Mouse (Mus musculus) frontal cortex, adult 2 months (tissue): ENCODE measurements around the gene Amigo2. TPM values are rescaled to one million over a fixed set of nuclear protein-coding genes. Genes with fewer than 3 reads are reported as not detected.
A peak's percentile ranks its signal among the peaks of the same experiment; 100 is the strongest.
"Not testable (repeated sequence)": the region's sequence is repeated elsewhere in the genome, so short reads cannot be mapped to it uniquely, and the experiment has no call there.

Experiments
- DNase-seq, 2 experiments: peaks; one replicate each; pipeline ENCODE4 v3.0.0; 2022; ENCODE audit warnings: low spot score in 1 of 2; ENCODE audit errors: extremely low spot score in 1 of 2
- polyA plus RNA-seq: library from polyadenylated mRNA; depleted of rRNA; stranded (reverse); fragments of >200 nt; gene quantifications from 2 replicates; pipeline ENCODE4 v1.2.3, GENCODE M21; 2012; rRNA removed

Gene Amigo2
- polyA plus RNA-seq, 1 experiment, result 10.8 TPM

- DNase-seq, result no peak
Measured at GRCm38 (mm10) chr15:97229494-97230077, 17.5 kb downstream of the Amigo2 start.

GRCm38 (mm10) chr15:97224003-97224402 lies 23.1 kb downstream of the Amigo2 start:
- no peak for DNase-seq

- no peak for DNase-seq
Measured at GRCm38 (mm10) chr15:97223431-97223830, 23.7 kb downstream of the Amigo2 start.

- DNase-seq, result no peak
Measured at GRCm38 (mm10) chr15:97216843-97217242, 30.2 kb downstream of the Amigo2 start.

GRCm38 (mm10) chr15:97212501-97213477 lies 34.3 kb downstream of the Amigo2 start:
- DNase-seq, result no peak

- not testable (repeated sequence) for DNase-seq
Measured at GRCm38 (mm10) chr15:97209754-97210153, 37.3 kb downstream of the Amigo2 start.

- DNase-seq, result no peak
Measured at GRCm38 (mm10) chr15:97206506-97206905, 40.6 kb downstream of the Amigo2 start.

GRCm38 (mm10) chr15:97205776-97206175 lies 41.3 kb downstream of the Amigo2 start:
- no peak for DNase-seq

- no peak for DNase-seq
Measured at GRCm38 (mm10) chr15:97204889-97205288, 42.2 kb downstream of the Amigo2 start.

GRCm38 (mm10) chr15:97196644-97197043 lies 50.4 kb downstream of the Amigo2 start:
- DNase-seq, result no peak

- peak; percentile 8 to 87 for DNase-seq
Measured at GRCm38 (mm10) chr15:97195628-97196027, 51.5 kb downstream of the Amigo2 start.

Other genes starting within 250 kb of the Amigo2 start
- 1.3 and 1.8 TPM in 2 replicates for gene Slc38a4, start 191.3 kb downstream of the Amigo2 start, polyA plus RNA-seq
- gene Pced1b, start 180 bp downstream of the Amigo2 start, polyA plus RNA-seq, result 13.0 and 14.4 TPM in 2 replicates